Mouse (Mus musculus): ENCODE results near the gene Socs2.

- no peak for TF ChIP-seq CTCF (IDR thresholded peaks at IDR 0.05; ENCODE audit: low read depth)
- TF ChIP-seq EP300 (IDR thresholded peaks at IDR 0.05; ENCODE audit: low read depth), result no peak
Measured at GRCm38 (mm10) chr10:95355678-95356268, 61.2 kb downstream of the Socs2 start.
